ENCODE assay signal across 3 mouse cellular contexts in the genomic region with DNA sequence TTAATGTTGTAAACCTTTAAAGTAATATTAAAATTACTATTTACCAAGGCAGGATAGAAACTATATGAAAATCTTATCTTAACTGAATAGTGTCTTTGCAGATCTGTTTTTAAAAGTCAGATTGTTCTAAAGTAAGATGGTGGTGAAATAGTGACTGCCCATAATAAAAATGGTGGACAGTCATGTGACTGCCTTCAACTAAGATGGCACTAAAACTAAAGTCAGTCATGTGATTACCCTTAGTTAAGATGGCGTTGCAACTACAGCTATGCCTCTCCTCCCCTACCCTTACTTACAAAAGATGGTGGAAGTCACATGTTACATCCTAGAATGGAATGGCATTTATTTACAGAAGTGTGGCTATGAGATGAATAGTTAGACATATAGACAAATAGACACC.
A peak's percentile ranks its signal among the peaks of the same experiment; 100 is the strongest.
TF ChIP-seq lines count a peak whose summit lies in the region.

No protein-coding gene starts in this region.

TF ChIP-seq in C2C12, 6 proteins besides CTCF, POLR2A, EP300 and RAD21:
- TF ChIP-seq MYOG (IDR thresholded peaks at IDR 0.05; ENCODE audit: control insufficient read depth, extremely low read depth, insufficient read length) (no peak), USF1 (IDR thresholded peaks at IDR 0.05; ENCODE audit: low read depth) (peak; percentile 39)

TF ChIP-seq in CH12.LX, 34 proteins besides CTCF, POLR2A, EP300 and RAD21:
- TF ChIP-seq CHD2 (IDR thresholded peaks at IDR 0.05; ENCODE audit: low read length) (no peak), USF2 (conservative IDR thresholded peaks at IDR 0.05; ENCODE audit: low read depth, low read length) (peak; percentile 72), HCFC1 (IDR thresholded peaks at IDR 0.05; ENCODE audit: low read depth, low read length) (peak; percentile 51), JUND (conservative IDR thresholded peaks at IDR 0.05; ENCODE audit: low read depth, low read length) (no peak), USF1 (IDR thresholded peaks at IDR 0.05; ENCODE audit: low read depth, low read length) (peak; percentile 62; the same call in 1 of the 2 replicates), GABPA (IDR thresholded peaks at IDR 0.05; ENCODE audit: insufficient replicate concordance, low read depth, low read length) (no peak), JUN (IDR thresholded peaks at IDR 0.05; ENCODE audit: insufficient read depth, low read depth, low read length) (no peak), MAZ (IDR thresholded peaks at IDR 0.05; ENCODE audit: low read depth, low read length) (no peak), NRF1 (IDR thresholded peaks at IDR 0.05; ENCODE audit: low read depth, low read length) (peak; percentile 53)
TF ChIP-seq in CH12.LX: peak in this region for 4.

TF ChIP-seq in MEL, 35 proteins besides CTCF, POLR2A, EP300 and RAD21:
- TF ChIP-seq USF1 (IDR thresholded peaks at IDR 0.05; ENCODE audit: low read depth, low read length) (peak; percentile 70; the same call in 1 of the 2 replicates), MYC (IDR thresholded peaks at IDR 0.05; ENCODE audit: low read depth, low read length) (no peak), CHD2 (IDR thresholded peaks at IDR 0.05; ENCODE audit: low read length) (no peak), UBTF (IDR thresholded peaks at IDR 0.05; ENCODE audit: borderline replicate concordance, insufficient read depth, low read depth, low read length) (no peak), NELFE (IDR thresholded peaks at IDR 0.05; ENCODE audit: low read depth, low read length) (no peak), MEF2A (IDR thresholded peaks at IDR 0.05; ENCODE audit: extremely low read depth, insufficient replicate concordance, low read depth, low read length, poor library complexity, severe bottlenecking) (no peak), USF2 (IDR thresholded peaks at IDR 0.05; ENCODE audit: borderline replicate concordance in 1 of 2, insufficient read depth in 1 of 2, low read depth in 1 of 2, low read length in 2 of 2) (peak in 1 of 2 experiments; percentile 43; a peak in 1 of 4 replicates), ZNF384 (IDR thresholded peaks at IDR 0.05; ENCODE audit: low read depth, low read length) (no peak)
